Mouse (Mus musculus) left cerebral cortex, adult 9 months (tissue): Measurements from ENCODE around the gene Polr2c.
"Not testable (repeated sequence)": the region's sequence is repeated elsewhere in the genome, so short reads cannot be mapped to it uniquely, and the experiment has no call there.

Experiments
- DNase-seq, 2 experiments: peaks; one replicate each; pipeline ENCODE4 v3.0.0; 2022; ENCODE audit warnings: low spot score in 2 of 2

Gene Polr2c

GRCm38 (mm10) chr8:94838600-94838999 lies 18.6 kb upstream of the Polr2c start:
- peak in 1 of 2 experiments; percentile 68 for DNase-seq

GRCm38 (mm10) chr8:94841183-94841582 lies 16.1 kb upstream of the Polr2c start:
- no peak for DNase-seq

- DNase-seq: no peak
Observed at GRCm38 (mm10) chr8:94850049-94850448, 7.2 kb upstream of the Polr2c start.

GRCm38 (mm10) chr8:94854761-94855160 lies 2.5 kb upstream of the Polr2c start:
- DNase-seq: not testable (repeated sequence)

- DNase-seq: no peak
Observed at GRCm38 (mm10) chr8:94857011-94857345, 272 bp upstream of the Polr2c start.

GRCm38 (mm10) chr8:94861352-94861910 lies 4.2 kb downstream of the Polr2c start:
- DNase-seq: no peak

GRCm38 (mm10) chr8:94862487-94863220 lies 5.4 kb downstream of the Polr2c start:
- DNase-seq: no peak

- no peak for DNase-seq
Observed at GRCm38 (mm10) chr8:94863897-94864673, 6.8 kb downstream of the Polr2c start.

- DNase-seq: no peak
Observed at GRCm38 (mm10) chr8:94865292-94865691, 8.0 kb downstream of the Polr2c start.

- peak in 1 of 2 experiments; percentile 2 for DNase-seq
Observed at GRCm38 (mm10) chr8:94866921-94867320, 9.7 kb downstream of the Polr2c start.

- no peak for DNase-seq
Observed at GRCm38 (mm10) chr8:94869146-94869545, 11.9 kb downstream of the Polr2c start.

- DNase-seq: no peak
Observed at GRCm38 (mm10) chr8:94870003-94870402, 12.8 kb downstream of the Polr2c start.

- DNase-seq: peak in 1 of 2 experiments; percentile 68
Observed at GRCm38 (mm10) chr8:94870474-94871107, 13.3 kb downstream of the Polr2c start.

GRCm38 (mm10) chr8:94871108-94871894 lies 14.1 kb downstream of the Polr2c start:
- DNase-seq: peak in 1 of 2 experiments; percentile 74

GRCm38 (mm10) chr8:94872156-94872555 lies 14.9 kb downstream of the Polr2c start:
- DNase-seq: no peak

- DNase-seq: no peak
Observed at GRCm38 (mm10) chr8:94872576-94872975, 15.3 kb downstream of the Polr2c start.

- peak in 1 of 2 experiments; percentile 68 for DNase-seq
Observed at GRCm38 (mm10) chr8:94874358-94874757, 17.1 kb downstream of the Polr2c start.

- DNase-seq: peak in 1 of 2 experiments; percentile 5
Observed at GRCm38 (mm10) chr8:94875096-94875870, 18.0 kb downstream of the Polr2c start.

GRCm38 (mm10) chr8:94875871-94876150 lies 18.6 kb downstream of the Polr2c start:
- no peak for DNase-seq

- DNase-seq: peak in 1 of 2 experiments; percentile 58
Observed at GRCm38 (mm10) chr8:94876197-94876730, 19.0 kb downstream of the Polr2c start, which contains the start of gene Dok4. TSS of gene Dok4 (minus strand) at chr8:94876330.
